Mouse (Mus musculus): ENCODE data around the gene Srarp.

DNA sequence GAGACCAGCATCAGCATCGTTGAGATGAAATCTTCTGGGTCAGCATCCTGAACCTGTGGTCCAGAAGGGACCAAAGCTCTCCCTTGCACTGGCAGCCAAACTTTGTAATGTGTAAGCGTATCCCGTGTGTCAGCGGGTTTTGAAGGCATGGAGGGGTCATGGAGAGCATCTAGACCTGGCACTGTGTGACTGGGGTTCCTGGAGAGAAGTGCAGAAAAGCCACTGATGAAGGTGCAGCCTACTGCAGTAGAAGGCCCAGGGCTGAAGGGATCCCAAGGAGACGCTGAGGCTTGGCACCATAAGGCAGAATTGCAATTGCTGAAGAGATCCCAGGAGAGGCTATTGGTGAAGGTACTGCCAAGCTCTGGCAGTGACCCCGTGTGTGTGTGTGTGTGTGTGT lies 6.5 kb downstream of the Srarp start:
- TF ChIP-seq CTCF (IDR thresholded peaks at IDR 0.05; ENCODE audit: extremely low read depth, insufficient read depth, insufficient read length, insufficient replicate concordance) (no peak), POLR2A (IDR thresholded peaks at IDR 0.05; ENCODE audit: low read depth, low read length) (no peak)

Measured in spleen, adult 2 months (tissue).